Mouse (Mus musculus): ENCODE data around the gene Stambpl1. TPM values are rescaled to one million over a fixed set of nuclear protein-coding genes. Genes with fewer than 3 reads are reported as not detected.

Stambpl1 gene
- polyA plus RNA-seq, 1 experiment: 30.3 TPM

- H3K4me3 ChIP-seq (ENCODE audit: insufficient read depth, low read length): peak overlapping the region; percentile 98
- H3K27ac ChIP-seq (ENCODE audit: insufficient read depth, low read depth, low read length): peak overlapping the region; percentile 89
- TF ChIP-seq CTCF (IDR thresholded peaks at IDR 0.05; ENCODE audit: low read depth, low read length): no peak
- TF ChIP-seq POLR2A (IDR thresholded peaks at IDR 0.05; ENCODE audit: borderline replicate concordance, low read depth, low read length): no peak
- peaks cover 36% of the 10 kb centered on the region for H3K4me1 ChIP-seq (ENCODE audit: control insufficient read depth, insufficient read depth, low read length)
Observed at GRCm38 (mm10) chr19:34194132-34194745, 2.2 kb downstream of the Stambpl1 start.

- TF ChIP-seq CTCF (IDR thresholded peaks at IDR 0.05; ENCODE audit: low read depth, low read length) (no peak), POLR2A (IDR thresholded peaks at IDR 0.05; ENCODE audit: borderline replicate concordance, low read depth, low read length) (no peak)
- peak overlapping the region; percentile 45 for H3K27ac ChIP-seq (ENCODE audit: insufficient read depth, low read depth, low read length)
- peaks cover 39% of the 10 kb centered on the region for H3K4me1 ChIP-seq (ENCODE audit: control insufficient read depth, insufficient read depth, low read length)
- peak overlapping the region; percentile 28; the same call in 1 of the 2 replicates for H3K4me3 ChIP-seq (ENCODE audit: insufficient read depth, low read length)
Observed at GRCm38 (mm10) chr19:34195031-34195430, 3.0 kb downstream of the Stambpl1 start.

DNA sequence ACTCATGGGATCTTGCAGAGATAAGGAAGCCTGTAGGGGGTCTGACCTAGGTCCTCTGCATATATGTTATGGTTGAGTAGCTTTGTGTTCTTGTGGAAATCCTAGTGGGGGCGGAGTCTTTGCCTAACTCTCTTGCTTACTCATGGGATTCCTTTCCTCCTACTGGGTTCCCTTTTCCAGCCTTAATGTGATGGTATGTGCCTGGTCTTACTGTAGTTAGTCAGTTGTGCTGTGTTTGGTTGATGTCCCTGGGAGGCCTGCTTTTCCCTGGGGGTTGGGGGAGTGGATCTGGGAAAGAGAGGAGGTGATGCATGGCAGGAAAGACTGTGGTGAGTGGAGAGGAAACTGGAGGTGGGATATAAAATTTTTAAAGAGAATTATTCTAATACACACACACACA lies 6.0 kb downstream of the Stambpl1 start:
- peaks cover 49% of the 10 kb centered on the region for H3K4me1 ChIP-seq (ENCODE audit: control insufficient read depth, insufficient read depth, low read length)

GRCm38 (mm10) chr19:34198901-34199300 lies 6.9 kb downstream of the Stambpl1 start:
- Histone ChIP-seq H3K27ac (ENCODE audit: insufficient read depth, low read depth, low read length) (peak overlapping the region; percentile 92), H3K4me3 (ENCODE audit: insufficient read depth, low read length) (no peak overlapping the region), H3K4me1 (ENCODE audit: control insufficient read depth, insufficient read depth, low read length) (peaks cover 54% of the 10 kb centered on the region)
- TF ChIP-seq POLR2A (IDR thresholded peaks at IDR 0.05; ENCODE audit: borderline replicate concordance, low read depth, low read length) (no peak), CTCF (IDR thresholded peaks at IDR 0.05; ENCODE audit: low read depth, low read length) (no peak)

More for the DNA sequence above, 6.0 kb downstream of the Stambpl1 start:
- Histone ChIP-seq H3K4me3 (ENCODE audit: insufficient read depth, low read length) (no peak overlapping the region), H3K27ac (ENCODE audit: insufficient read depth, low read depth, low read length) (peak overlapping the region; percentile 92)
- no peak for TF ChIP-seq CTCF (IDR thresholded peaks at IDR 0.05; ENCODE audit: low read depth, low read length)
- no peak for TF ChIP-seq POLR2A (IDR thresholded peaks at IDR 0.05; ENCODE audit: borderline replicate concordance, low read depth, low read length)

- no peak for TF ChIP-seq POLR2A (IDR thresholded peaks at IDR 0.05; ENCODE audit: borderline replicate concordance, low read depth, low read length)
- TF ChIP-seq CTCF (IDR thresholded peaks at IDR 0.05; ENCODE audit: low read depth, low read length): no peak
- Histone ChIP-seq H3K4me3 (ENCODE audit: insufficient read depth, low read length) (no peak overlapping the region), H3K4me1 (ENCODE audit: control insufficient read depth, insufficient read depth, low read length) (peaks cover 56% of the 10 kb centered on the region), H3K27ac (ENCODE audit: insufficient read depth, low read depth, low read length) (peak overlapping the region; percentile 92)
Observed at GRCm38 (mm10) chr19:34199488-34199887, 7.5 kb downstream of the Stambpl1 start.

DNA sequence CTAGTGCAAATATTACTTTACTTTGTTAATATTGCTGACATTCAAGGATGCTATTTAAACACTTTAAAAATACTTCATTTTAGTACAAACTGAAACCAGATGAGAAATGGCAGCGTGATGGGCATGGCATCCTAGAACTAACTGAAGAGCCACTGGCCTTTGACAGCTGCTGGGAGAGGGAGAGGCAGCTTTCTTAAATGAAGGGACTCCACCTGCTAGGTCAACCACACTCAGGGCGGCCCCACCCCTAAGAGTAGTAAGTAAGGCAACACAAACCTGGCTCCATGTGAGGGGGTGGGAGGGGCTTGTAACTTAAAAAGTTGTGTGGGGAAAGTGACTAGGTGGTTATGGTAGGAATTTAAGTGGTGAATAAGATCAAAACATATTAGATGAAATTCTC lies 10.6 kb downstream of the Stambpl1 start:
- Histone ChIP-seq H3K27ac (ENCODE audit: insufficient read depth, low read depth, low read length) (0 out of 2 replicates have a peak overlapping the region, but pooled peaks have one; percentile 12), H3K4me1 (ENCODE audit: control insufficient read depth, insufficient read depth, low read length) (peaks cover 59% of the 10 kb centered on the region)
- TF ChIP-seq POLR2A (IDR thresholded peaks at IDR 0.05; ENCODE audit: borderline replicate concordance, low read depth, low read length) (no peak), CTCF (IDR thresholded peaks at IDR 0.05; ENCODE audit: low read depth, low read length) (no peak)

DNA sequence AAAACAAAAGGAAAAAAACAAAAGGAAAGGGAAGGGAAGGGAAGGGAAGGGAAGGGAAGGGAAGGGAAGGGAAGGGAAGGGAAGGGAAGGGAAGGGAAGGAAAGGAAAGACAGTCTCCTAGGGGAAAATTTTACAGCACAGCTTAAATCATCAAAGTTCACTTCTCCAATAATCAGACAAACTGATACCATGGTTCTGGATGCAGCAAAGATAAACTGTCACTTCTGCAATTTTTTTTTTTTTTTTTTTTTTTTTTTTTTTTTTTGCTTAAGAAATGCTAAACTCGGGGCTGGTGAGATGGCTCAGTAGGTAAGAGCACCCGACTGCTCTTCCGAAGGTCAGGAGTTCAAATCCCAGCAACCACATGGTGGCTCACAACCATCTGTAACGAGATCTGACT lies 14.1 kb downstream of the Stambpl1 start:
- Histone ChIP-seq H3K4me1 (ENCODE audit: control insufficient read depth, insufficient read depth, low read length) (peaks cover 33% of the 10 kb centered on the region), H3K4me3 (ENCODE audit: insufficient read depth, low read length) (peak overlapping the region; percentile 39), H3K27ac (ENCODE audit: insufficient read depth, low read depth, low read length) (peak overlapping the region; percentile 26)

More for the DNA sequence above, 10.6 kb downstream of the Stambpl1 start:
- no peak overlapping the region for H3K4me3 ChIP-seq (ENCODE audit: insufficient read depth, low read length)

- Histone ChIP-seq H3K4me1 (ENCODE audit: control insufficient read depth, insufficient read depth, low read length) (peaks cover 33% of the 10 kb centered on the region), H3K4me3 (ENCODE audit: insufficient read depth, low read length) (no peak overlapping the region), H3K27ac (ENCODE audit: insufficient read depth, low read depth, low read length) (0 out of 2 replicates have a peak overlapping the region, but pooled peaks have one; percentile 27)
- no peak for TF ChIP-seq CTCF (IDR thresholded peaks at IDR 0.05; ENCODE audit: low read depth, low read length)
- no peak for TF ChIP-seq POLR2A (IDR thresholded peaks at IDR 0.05; ENCODE audit: borderline replicate concordance, low read depth, low read length)
Observed at GRCm38 (mm10) chr19:34206760-34207440, 14.9 kb downstream of the Stambpl1 start.

DNA sequence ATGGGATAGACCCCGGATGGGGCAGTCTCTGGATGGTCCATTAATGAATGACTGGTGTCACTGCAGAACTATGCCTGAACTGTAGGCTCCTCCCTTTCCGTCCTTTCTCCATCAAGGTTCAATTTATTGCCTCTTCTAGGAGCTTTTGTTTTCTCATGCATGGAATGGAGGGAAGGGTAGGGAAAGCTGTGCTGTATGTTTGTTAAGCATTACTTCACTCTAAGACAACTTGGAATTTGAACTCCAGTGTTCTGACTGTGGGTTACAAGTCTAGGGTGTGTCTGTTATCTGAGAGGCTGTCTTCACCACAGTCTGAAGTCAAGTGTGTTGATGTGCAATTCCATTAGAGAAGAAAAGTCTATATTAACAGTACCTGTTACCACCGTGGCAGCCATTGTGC lies 17.0 kb downstream of the Stambpl1 start:
- Histone ChIP-seq H3K4me1 (ENCODE audit: control insufficient read depth, insufficient read depth, low read length) (peaks cover 40% of the 10 kb centered on the region), H3K27ac (ENCODE audit: insufficient read depth, low read depth, low read length) (no peak overlapping the region), H3K4me3 (ENCODE audit: insufficient read depth, low read length) (no peak overlapping the region)
- TF ChIP-seq POLR2A (IDR thresholded peaks at IDR 0.05; ENCODE audit: borderline replicate concordance, low read depth, low read length) (no peak), CTCF (IDR thresholded peaks at IDR 0.05; ENCODE audit: low read depth, low read length) (no peak)

- H3K4me1 ChIP-seq (ENCODE audit: control insufficient read depth, insufficient read depth, low read length): peaks cover 41% of the 10 kb centered on the region
- H3K4me3 ChIP-seq (ENCODE audit: insufficient read depth, low read length): no peak overlapping the region
- no peak overlapping the region for H3K27ac ChIP-seq (ENCODE audit: insufficient read depth, low read depth, low read length)
- TF ChIP-seq POLR2A (IDR thresholded peaks at IDR 0.05; ENCODE audit: borderline replicate concordance, low read depth, low read length): no peak
- TF ChIP-seq CTCF (IDR thresholded peaks at IDR 0.05; ENCODE audit: low read depth, low read length): no peak
Observed at GRCm38 (mm10) chr19:34209930-34210581, 18.0 kb downstream of the Stambpl1 start.

Data from bone marrow macrophage, adult 2 months (primary cell).